Mouse (Mus musculus) C2C12 (cell line): ENCODE measurements at regions not wholly inside any gene's neighbourhood (a gene's known extent, or its start where the extent isn't known, plus 50 kb on each side); places are given as distances from the start of the nearest gene placed in this dataset.
A peak's percentile ranks its signal among the peaks of the same experiment; 100 is the strongest.
"Not testable (repeated sequence)": the region's sequence is repeated elsewhere in the genome, so short reads cannot be mapped to it uniquely, and the experiment has no call there.

Source experiments
- H3K27me3 ChIP-seq: one replicate; pipeline ENCODE4 v1.6.1; 2011; ENCODE audit not compliant: control insufficient read depth, insufficient read depth, insufficient read length
- H3K36me3 ChIP-seq: one replicate; pipeline ENCODE4 v1.6.1; 2011; ENCODE audit not compliant: control insufficient read depth, insufficient read depth
- H3K4me3 ChIP-seq: one replicate; pipeline ENCODE4 v1.5.1; 2011; ENCODE audit warnings: mild to moderate bottlenecking, control low read depth; ENCODE audit not compliant: poor library complexity, insufficient read depth, severe bottlenecking
- H3K79me2 ChIP-seq: one replicate; pipeline ENCODE4 v1.6.1; 2011; ENCODE audit not compliant: control insufficient read depth, insufficient read depth
- H3K79me3 ChIP-seq: one replicate; pipeline ENCODE4 v1.6.1; 2011; ENCODE audit warnings: low read depth, control low read depth
- H3ac ChIP-seq: one replicate; pipeline ENCODE3; 2011; ENCODE audit warnings: low read depth; ENCODE audit not compliant: control insufficient read depth, insufficient read length
- CEBPB ChIP-seq: IDR thresholded peaks from one replicate; pipeline ENCODE4 v1.6.1; 2011; ENCODE audit warnings: low read depth, mild to moderate bottlenecking, control low read depth, moderate library complexity
- CTCF ChIP-seq: IDR thresholded peaks from one replicate; pipeline ENCODE4 v1.5.1; 2011; ENCODE audit not compliant: control insufficient read depth, insufficient read depth, insufficient read length
- FOSL1 ChIP-seq: IDR thresholded peaks from one replicate; pipeline ENCODE4 v1.8.0; 2011; ENCODE audit warnings: mild to moderate bottlenecking, low read length; ENCODE audit not compliant: poor library complexity, insufficient read depth, severe bottlenecking
- MAX ChIP-seq: IDR thresholded peaks from one replicate; pipeline ENCODE4 v1.6.1; 2011; ENCODE audit warnings: mild to moderate bottlenecking, control low read depth
- MYOD1 ChIP-seq: IDR thresholded peaks from one replicate; pipeline ENCODE4 v1.6.1; 2011; ENCODE audit warnings: low read depth; ENCODE audit not compliant: control insufficient read depth, insufficient read length
- MYOG ChIP-seq: IDR thresholded peaks from one replicate; pipeline ENCODE4 v1.6.1; 2011; ENCODE audit not compliant: control insufficient read depth, insufficient read length; ENCODE audit errors: extremely low read depth
- USF1 ChIP-seq: IDR thresholded peaks from one replicate; pipeline ENCODE4 v1.6.1; 2011; ENCODE audit warnings: low read depth, mild to moderate bottlenecking, control low read depth, moderate library complexity

- no peak overlapping the region for H3K4me3 ChIP-seq
- H3K27me3 ChIP-seq: no peaks in the 10 kb centered on the region
- TF ChIP-seq MYOG (no peak), USF1 (no peak), CEBPB (no peak), MYOD1 (no peak)
- H3K79me2 ChIP-seq: no peaks in the 10 kb centered on the region
- H3K79me3 ChIP-seq: no peaks in the 10 kb centered on the region
- no peak overlapping the region for H3ac ChIP-seq
- H3K36me3 ChIP-seq: no peaks in the 10 kb centered on the region
Observed at GRCm38 (mm10) chr9:33101206-33101605, 465.2 kb downstream of the Ets1 start.

GRCm38 (mm10) chr9:33104623-33105074 is 468.6 kb downstream of the Ets1 start:
- TF ChIP-seq CTCF (no peak), CEBPB (no peak), USF1 (no peak), MYOD1 (no peak), FOSL1 (no peak), MAX (no peak), MYOG (no peak)
- no peaks in the 10 kb centered on the region for H3K27me3 ChIP-seq
- no peaks in the 10 kb centered on the region for H3K79me2 ChIP-seq
- H3K36me3 ChIP-seq: no peaks in the 10 kb centered on the region
- H3K79me3 ChIP-seq: no peaks in the 10 kb centered on the region
- H3ac ChIP-seq: no peak overlapping the region
- no peak overlapping the region for H3K4me3 ChIP-seq

- Histone ChIP-seq H3ac (no peak overlapping the region), H3K36me3 (no peaks in the 10 kb centered on the region), H3K79me3 (no peaks in the 10 kb centered on the region), H3K27me3 (no peaks in the 10 kb centered on the region), H3K79me2 (no peaks in the 10 kb centered on the region), H3K4me3 (no peak overlapping the region)
- no peak for TF ChIP-seq CTCF
- TF ChIP-seq CEBPB: peak; percentile 46
- TF ChIP-seq FOSL1: no peak
- TF ChIP-seq MAX: no peak
- no peak for TF ChIP-seq MYOG
- TF ChIP-seq USF1: peak; percentile 19
- no peak for TF ChIP-seq MYOD1
Observed at GRCm38 (mm10) chr9:33123841-33124240, 487.8 kb downstream of the Ets1 start.

GRCm38 (mm10) chr9:33152186-33152585 is 516.2 kb downstream of the Ets1 start:
- TF ChIP-seq MAX (no peak), USF1 (no peak), CEBPB (no peak), CTCF (no peak), MYOD1 (no peak), MYOG (no peak)
- Histone ChIP-seq H3K79me3 (no peaks in the 10 kb centered on the region), H3K27me3 (no peaks in the 10 kb centered on the region), H3ac (no peak overlapping the region), H3K4me3 (no peak overlapping the region), H3K36me3 (no peaks in the 10 kb centered on the region), H3K79me2 (no peaks in the 10 kb centered on the region)

- Histone ChIP-seq H3K4me3 (no peak overlapping the region), H3K79me3 (no peaks in the 10 kb centered on the region), H3K27me3 (no peaks in the 10 kb centered on the region), H3K36me3 (no peaks in the 10 kb centered on the region), H3ac (no peak overlapping the region), H3K79me2 (no peaks in the 10 kb centered on the region)
- TF ChIP-seq CEBPB: no peak
- peak; percentile 43 for TF ChIP-seq USF1
- no peak for TF ChIP-seq MAX
- TF ChIP-seq FOSL1: no peak
Observed at GRCm38 (mm10) chr9:33168159-33168558, 532.1 kb downstream of the Ets1 start.

- not testable (repeated sequence) for H3K27me3 ChIP-seq, H3K79me2 ChIP-seq, H3K79me3 ChIP-seq, H3K36me3 ChIP-seq, H3ac ChIP-seq, H3K4me3 ChIP-seq
Observed at GRCm38 (mm10) chr9:33169093-33169492, 533.1 kb downstream of the Ets1 start.
